Mouse (Mus musculus): ENCODE results near the gene Pabpn1l.
"Not testable (repeated sequence)": the region's sequence is repeated elsewhere in the genome, so short reads cannot be mapped to it uniquely, and the experiment has no call there.

- not testable (repeated sequence) for TF ChIP-seq CTCF (conservative IDR thresholded peaks at IDR 0.05; ENCODE audit: low read length); POU5F1 (IDR thresholded peaks at IDR 0.05; ENCODE audit: borderline replicate concordance, low read length); NANOG (IDR thresholded peaks at IDR 0.05; ENCODE audit: borderline replicate concordance, low read length)
Measured at GRCm38 (mm10) chr8:122573176-122573575, 49.4 kb downstream of the Pabpn1l start.

All from E14TG2a.4 (cell line).